Mouse (Mus musculus) mouse embryonic stem cell (cell line): ENCODE measurements around the gene Inca1.

ENCODE experiments used
- in situ Hi-C, 2 experiments: fragments of 300-500 bp; cut with MboI; formaldehyde crosslinking; loops; 1 replicate in 1 of 2; 3 replicates in 1 of 2; pipeline ENCODE4 v1.14.3; 2019 to 2020; ENCODE audit warnings: low sequenced_read_pairs in 2 of 2, low pct_unique_long_range_greater_than_20kb in 1 of 2, mixed read lengths in 1 of 2; ENCODE audit not compliant: unreplicated experiment in 1 of 2

The Inca1 gene

GRCm38 (mm10) chr11:70699722-70700556 lies at the start of gene Inca1, which contains the start of gene Kif1c:
Inca1 (minus strand) TSS chr11:70700155.
Kif1c (plus strand) TSS chr11:70700548.
- in situ Hi-C loops: no loop called here

- in situ Hi-C loops: no loop called here
Measured at GRCm38 (mm10) chr11:70747876-70748545, 48.1 kb upstream of the Inca1 start.

GRCm38 (mm10) chr11:70745636-70746035 lies 45.7 kb upstream of the Inca1 start:
- in situ Hi-C loops: no loop called here

- in situ Hi-C loops: no loop called here
Measured at GRCm38 (mm10) chr11:70742581-70743459, 42.9 kb upstream of the Inca1 start.

- in situ Hi-C loops: no loop called here
Measured at GRCm38 (mm10) chr11:70742117-70742516, 42.2 kb upstream of the Inca1 start.

GRCm38 (mm10) chr11:70741603-70742002 lies 41.6 kb upstream of the Inca1 start:
- in situ Hi-C loops: no loop called here

- in situ Hi-C loops: no loop called here
Measured at GRCm38 (mm10) chr11:70737749-70738148, 37.8 kb upstream of the Inca1 start.

GRCm38 (mm10) chr11:70733256-70733655 lies 33.3 kb upstream of the Inca1 start:
- in situ Hi-C loops: no loop called here

- in situ Hi-C loops: no loop called here
Measured at GRCm38 (mm10) chr11:70731178-70731577, 31.2 kb upstream of the Inca1 start.

GRCm38 (mm10) chr11:70730427-70731038 lies 30.6 kb upstream of the Inca1 start:
- in situ Hi-C loops: no loop called here

- in situ Hi-C loops: no loop called here
Measured at GRCm38 (mm10) chr11:70727385-70727784, 27.4 kb upstream of the Inca1 start.

- in situ Hi-C loops: no loop called here
Measured at GRCm38 (mm10) chr11:70726585-70726984, 26.6 kb upstream of the Inca1 start.

GRCm38 (mm10) chr11:70724706-70725105 lies 24.8 kb upstream of the Inca1 start:
- in situ Hi-C loops: no loop called here

GRCm38 (mm10) chr11:70721072-70721471 lies 21.1 kb upstream of the Inca1 start:
- in situ Hi-C loops: no loop called here

- in situ Hi-C loops: no loop called here
Measured at GRCm38 (mm10) chr11:70720567-70720966, 20.6 kb upstream of the Inca1 start.

- in situ Hi-C loops: no loop called here
Measured at GRCm38 (mm10) chr11:70718481-70718880, 18.5 kb upstream of the Inca1 start.

GRCm38 (mm10) chr11:70715832-70716231 lies 15.9 kb upstream of the Inca1 start:
- in situ Hi-C loops: no loop called here

GRCm38 (mm10) chr11:70713222-70713621 lies 13.3 kb upstream of the Inca1 start:
- in situ Hi-C loops: no loop called here
